Mouse (Mus musculus): ENCODE measurements at regions not wholly inside any gene's neighbourhood (a gene's known extent, or its start where the extent isn't known, plus 50 kb on each side); places are given as distances from the start of the nearest gene placed in this dataset.

DNA sequence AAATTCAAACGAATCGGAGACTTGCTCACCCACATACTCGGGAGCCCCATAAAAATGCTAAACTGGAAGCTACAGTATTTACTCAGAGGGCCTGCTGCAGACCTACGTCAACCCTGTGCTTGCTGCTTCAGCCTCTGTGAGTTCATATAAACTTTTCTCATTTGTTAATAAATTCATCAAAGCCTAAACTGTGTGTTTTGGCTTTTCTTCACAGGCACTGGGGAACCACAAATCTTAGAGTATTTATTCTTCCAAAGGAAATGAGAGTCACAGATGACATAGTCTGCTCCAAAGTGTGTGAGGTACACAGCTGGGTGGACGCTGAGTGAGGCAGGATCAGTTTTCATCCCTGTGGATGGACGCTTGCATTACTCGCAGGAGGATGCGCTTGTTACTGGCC lies 108.3 kb upstream of the Kctd3 start:
- 86% methylated on average over 8 of the region's 8 CpGs for WGBS
- TF ChIP-seq CTCF (IDR thresholded peaks at IDR 0.05; ENCODE audit: extremely low read depth, insufficient read depth, insufficient read length, insufficient replicate concordance) (no peak), POLR2A (IDR thresholded peaks at IDR 0.05; ENCODE audit: low read depth, low read length) (no peak)
- H3K27me3 ChIP-seq (ENCODE audit: control insufficient read depth, insufficient read depth, low read length) = no peaks in the 10 kb centered on the region
- H3K4me1 ChIP-seq (ENCODE audit: control insufficient read depth, insufficient read depth, insufficient read length) = no peaks in the 10 kb centered on the region
- H3K36me3 ChIP-seq (ENCODE audit: control insufficient read depth, insufficient read depth, low read length) = no peaks in the 10 kb centered on the region
- H3K4me3 ChIP-seq (ENCODE audit: extremely low read depth, insufficient read depth, insufficient read length) = no peak overlapping the region
- DNase-seq (ENCODE audit: low read depth in 1 of 2, low spot score in 2 of 2) = no peak
- no peak overlapping the region for H3K27ac ChIP-seq (ENCODE audit: insufficient read depth, low read length)

DNA sequence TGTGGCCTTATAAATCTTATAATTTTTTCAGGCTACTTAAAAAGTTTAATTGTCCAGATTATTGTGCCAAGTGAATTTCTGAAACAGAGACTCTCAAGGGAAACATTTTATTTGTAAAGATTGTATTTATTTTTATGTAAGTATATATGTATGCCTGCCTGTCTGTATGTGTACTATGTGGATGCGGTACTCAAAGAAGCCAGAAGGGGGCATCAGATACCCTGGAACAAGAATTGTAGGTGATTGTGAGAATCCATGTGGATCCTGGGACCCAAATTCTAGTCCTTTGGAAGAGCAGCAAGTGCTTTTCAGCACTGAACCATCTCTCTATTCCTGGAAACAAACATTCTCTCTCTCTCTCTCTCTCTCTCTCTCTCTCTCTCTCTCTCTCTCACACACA lies 107.6 kb upstream of the Kctd3 start:
- no peak overlapping the region for H3K27ac ChIP-seq (ENCODE audit: insufficient read depth, low read length)
- no peak for TF ChIP-seq POLR2A (IDR thresholded peaks at IDR 0.05; ENCODE audit: low read depth, low read length)
- DNase-seq (ENCODE audit: low read depth in 1 of 2, low spot score in 2 of 2) = no peak
- H3K4me3 ChIP-seq (ENCODE audit: extremely low read depth, insufficient read depth, insufficient read length) = no peak overlapping the region
- WGBS = 95% methylated on average over 1 of the region's 1 CpGs
- no peaks in the 10 kb centered on the region for H3K27me3 ChIP-seq (ENCODE audit: control insufficient read depth, insufficient read depth, low read length)
- no peaks in the 10 kb centered on the region for H3K4me1 ChIP-seq (ENCODE audit: control insufficient read depth, insufficient read depth, insufficient read length)
- H3K36me3 ChIP-seq (ENCODE audit: control insufficient read depth, insufficient read depth, low read length) = no peaks in the 10 kb centered on the region

DNA sequence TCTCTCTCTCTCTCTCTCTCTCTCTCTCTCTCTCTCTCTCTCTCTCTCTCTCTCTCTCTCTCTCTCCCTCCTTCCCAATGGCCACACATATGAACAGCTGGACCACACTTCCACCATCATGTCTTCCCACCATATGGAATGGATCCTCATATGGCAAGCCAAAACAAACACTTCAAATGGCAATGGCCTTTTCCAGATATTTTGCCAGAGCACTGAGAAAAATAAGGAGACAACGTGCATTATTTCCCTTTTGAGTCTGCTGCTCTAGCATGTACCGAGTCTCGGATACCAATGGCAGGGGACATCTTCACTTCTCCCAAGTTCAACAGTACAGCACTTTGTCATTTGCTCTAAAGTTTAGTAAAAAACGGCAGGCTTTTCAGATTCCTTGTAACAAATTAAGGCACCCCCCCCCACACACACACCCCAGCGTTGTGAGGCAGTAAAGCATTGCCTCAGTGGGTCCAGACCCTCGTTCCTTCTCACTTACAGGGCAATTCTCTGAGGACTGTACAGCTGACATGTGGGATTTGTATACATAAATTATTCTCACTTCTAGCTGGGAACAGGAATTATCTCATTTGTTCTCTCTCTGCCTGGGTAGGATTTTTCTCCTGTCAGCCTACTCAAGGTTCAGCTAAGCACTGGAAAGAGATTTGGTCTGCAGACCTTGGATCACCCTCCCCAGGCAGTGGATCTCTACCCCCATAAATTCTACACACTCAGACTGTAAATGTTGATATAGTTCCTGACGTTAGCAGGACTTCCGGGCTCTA lies 100.8 kb upstream of the Kctd3 start:
- Histone ChIP-seq H3K4me3 (ENCODE audit: extremely low read depth, insufficient read depth, insufficient read length) (no peak overlapping the region), H3K4me1 (ENCODE audit: control insufficient read depth, insufficient read depth, insufficient read length) (no peaks in the 10 kb centered on the region), H3K36me3 (ENCODE audit: control insufficient read depth, insufficient read depth, low read length) (no peaks in the 10 kb centered on the region), H3K27ac (ENCODE audit: insufficient read depth, low read length) (no peak overlapping the region), H3K27me3 (ENCODE audit: control insufficient read depth, insufficient read depth, low read length) (no peaks in the 10 kb centered on the region)
- no peak for TF ChIP-seq CTCF (IDR thresholded peaks at IDR 0.05; ENCODE audit: extremely low read depth, insufficient read depth, insufficient read length, insufficient replicate concordance)
- TF ChIP-seq POLR2A (IDR thresholded peaks at IDR 0.05; ENCODE audit: low read depth, low read length) = no peak
- WGBS = 78% methylated on average over 8 of the region's 8 CpGs
- no peak for DNase-seq (ENCODE audit: low read depth in 1 of 2, low spot score in 2 of 2)

DNA sequence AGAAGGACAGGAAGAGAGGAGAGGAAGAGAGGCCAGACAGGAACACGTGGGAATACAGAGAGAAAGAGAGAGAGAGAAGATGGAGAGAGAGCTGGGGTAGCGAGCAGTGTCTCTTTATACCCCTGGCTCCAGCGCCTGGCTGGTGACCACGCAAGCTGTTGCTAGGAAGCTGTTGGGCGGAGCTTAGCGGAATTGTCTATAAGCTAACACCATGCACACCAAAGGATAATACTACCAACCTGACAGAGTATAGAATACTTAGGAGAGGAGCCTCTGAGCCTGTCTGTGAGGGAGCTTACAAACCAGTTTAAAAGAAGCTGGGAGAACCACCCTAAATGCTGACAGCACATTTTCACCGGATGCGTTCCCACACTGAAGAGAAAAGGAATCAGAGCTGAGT lies 100.2 kb upstream of the Kctd3 start:
- 74% methylated on average over 8 of the region's 8 CpGs for WGBS
- TF ChIP-seq POLR2A (IDR thresholded peaks at IDR 0.05; ENCODE audit: low read depth, low read length) = no peak
- TF ChIP-seq CTCF (IDR thresholded peaks at IDR 0.05; ENCODE audit: extremely low read depth, insufficient read depth, insufficient read length, insufficient replicate concordance) = no peak

DNA sequence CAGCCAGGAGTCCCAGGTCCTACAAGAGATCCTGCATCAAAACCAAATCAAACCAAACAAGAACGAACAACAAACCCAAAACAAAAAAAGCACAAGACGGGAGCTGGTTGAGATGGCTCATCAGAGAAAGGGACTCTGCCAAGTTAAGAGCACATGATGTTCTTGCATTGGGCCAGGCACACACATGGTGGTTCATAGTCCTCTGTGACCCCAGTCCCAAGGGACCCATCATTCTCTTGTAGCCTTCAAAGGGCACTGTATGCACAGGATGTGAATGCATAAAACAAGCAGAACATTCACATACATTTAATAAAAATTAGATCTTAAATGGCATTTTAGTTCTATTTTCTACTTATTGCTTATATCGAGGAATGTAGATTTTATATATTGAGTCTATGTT lies 99.5 kb upstream of the Kctd3 start:
- TF ChIP-seq CTCF (IDR thresholded peaks at IDR 0.05; ENCODE audit: extremely low read depth, insufficient read depth, insufficient read length, insufficient replicate concordance) (no peak), POLR2A (IDR thresholded peaks at IDR 0.05; ENCODE audit: low read depth, low read length) (no peak)
- DNase-seq (ENCODE audit: low read depth in 1 of 2, low spot score in 2 of 2) = no peak
- Histone ChIP-seq H3K36me3 (ENCODE audit: control insufficient read depth, insufficient read depth, low read length) (no peaks in the 10 kb centered on the region), H3K4me3 (ENCODE audit: extremely low read depth, insufficient read depth, insufficient read length) (no peak overlapping the region), H3K27me3 (ENCODE audit: control insufficient read depth, insufficient read depth, low read length) (no peaks in the 10 kb centered on the region), H3K4me1 (ENCODE audit: control insufficient read depth, insufficient read depth, insufficient read length) (no peaks in the 10 kb centered on the region), H3K27ac (ENCODE audit: insufficient read depth, low read length) (no peak overlapping the region)
- WGBS = 87% methylated on average over 3 of the region's 3 CpGs

More for the DNA sequence above, 100.2 kb upstream of the Kctd3 start:
- Histone ChIP-seq H3K27ac (ENCODE audit: insufficient read depth, low read length) (no peak overlapping the region), H3K36me3 (ENCODE audit: control insufficient read depth, insufficient read depth, low read length) (no peaks in the 10 kb centered on the region), H3K27me3 (ENCODE audit: control insufficient read depth, insufficient read depth, low read length) (no peaks in the 10 kb centered on the region), H3K4me3 (ENCODE audit: extremely low read depth, insufficient read depth, insufficient read length) (no peak overlapping the region), H3K4me1 (ENCODE audit: control insufficient read depth, insufficient read depth, insufficient read length) (no peaks in the 10 kb centered on the region)
- no peak for DNase-seq (ENCODE audit: low read depth in 1 of 2, low spot score in 2 of 2)

DNA sequence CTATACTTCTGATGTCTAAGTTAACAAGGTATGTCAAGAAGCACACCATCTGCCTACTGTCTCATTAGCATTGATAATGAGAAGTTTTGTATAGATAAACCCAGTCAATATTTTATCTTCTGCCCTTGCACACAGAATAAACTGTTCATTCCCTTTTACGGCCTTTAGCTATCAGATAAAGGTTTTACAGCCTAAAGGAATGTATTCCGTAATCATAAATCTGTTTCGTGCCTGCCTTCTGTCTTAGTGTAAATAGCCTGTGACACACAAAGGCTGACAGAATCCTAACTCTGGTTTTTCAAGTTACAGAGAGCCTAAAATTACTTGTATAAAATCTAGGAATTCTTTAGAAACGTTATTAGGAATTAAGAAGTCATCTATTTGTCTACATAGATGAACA lies 97.6 kb upstream of the Kctd3 start:
- Histone ChIP-seq H3K4me1 (ENCODE audit: control insufficient read depth, insufficient read depth, insufficient read length) (no peaks in the 10 kb centered on the region), H3K27ac (ENCODE audit: insufficient read depth, low read length) (no peak overlapping the region), H3K27me3 (ENCODE audit: control insufficient read depth, insufficient read depth, low read length) (no peaks in the 10 kb centered on the region), H3K36me3 (ENCODE audit: control insufficient read depth, insufficient read depth, low read length) (no peaks in the 10 kb centered on the region), H3K4me3 (ENCODE audit: extremely low read depth, insufficient read depth, insufficient read length) (no peak overlapping the region)
- TF ChIP-seq CTCF (IDR thresholded peaks at IDR 0.05; ENCODE audit: extremely low read depth, insufficient read depth, insufficient read length, insufficient replicate concordance) = no peak
- WGBS = 76% methylated on average over 4 of the region's 4 CpGs
- no peak for DNase-seq (ENCODE audit: low read depth in 1 of 2, low spot score in 2 of 2)

DNA sequence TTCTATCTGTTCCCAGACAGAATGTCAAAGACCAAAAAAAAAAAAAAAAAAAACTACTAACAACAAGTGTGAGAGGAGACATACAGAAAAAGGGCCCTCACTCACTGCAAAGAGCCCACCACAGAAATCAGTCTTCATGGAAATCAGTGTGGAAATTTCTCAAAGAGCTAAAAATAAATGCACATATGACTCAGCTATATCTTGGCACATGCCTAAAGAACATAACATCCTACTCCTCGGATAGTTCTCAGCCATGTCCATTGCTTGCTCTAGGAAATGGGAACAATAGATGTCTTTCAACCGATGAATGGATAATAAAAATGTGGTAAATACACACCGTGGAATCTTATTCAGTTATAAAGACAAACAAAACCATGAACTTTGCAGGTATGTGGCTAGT lies 95.1 kb upstream of the Kctd3 start:
- DNase-seq (ENCODE audit: low read depth in 1 of 2, low spot score in 2 of 2) = no peak
- WGBS = 57% methylated on average over 3 of the region's 3 CpGs
- H3K4me1 ChIP-seq (ENCODE audit: control insufficient read depth, insufficient read depth, insufficient read length) = no peaks in the 10 kb centered on the region
- no peak for TF ChIP-seq CTCF (IDR thresholded peaks at IDR 0.05; ENCODE audit: extremely low read depth, insufficient read depth, insufficient read length, insufficient replicate concordance)
- no peak for TF ChIP-seq POLR2A (IDR thresholded peaks at IDR 0.05; ENCODE audit: low read depth, low read length)
- no peak overlapping the region for H3K4me3 ChIP-seq (ENCODE audit: extremely low read depth, insufficient read depth, insufficient read length)
- no peaks in the 10 kb centered on the region for H3K36me3 ChIP-seq (ENCODE audit: control insufficient read depth, insufficient read depth, low read length)
- H3K27ac ChIP-seq (ENCODE audit: insufficient read depth, low read length) = no peak overlapping the region
- H3K27me3 ChIP-seq (ENCODE audit: control insufficient read depth, insufficient read depth, low read length) = no peaks in the 10 kb centered on the region
